Mouse (Mus musculus) lung, postnatal 10 days (tissue): ENCODE data around the gene Mtus2.

Experiments
- DNase-seq: peaks from one replicate; pipeline ENCODE4 v3.0.0; 2021

Gene Mtus2

GRCm38 (mm10) chr5:147958552-147958951 is 1.4 kb downstream of the Mtus2 start:
- DNase-seq = no peak

GRCm38 (mm10) chr5:147959088-147959487 is 2.0 kb downstream of the Mtus2 start:
- DNase-seq = no peak

GRCm38 (mm10) chr5:147960793-147961192 is 3.7 kb downstream of the Mtus2 start:
- DNase-seq = no peak

GRCm38 (mm10) chr5:147963820-147964580 is 6.9 kb downstream of the Mtus2 start:
- no peak for DNase-seq

GRCm38 (mm10) chr5:147964776-147965175 is 7.7 kb downstream of the Mtus2 start:
- DNase-seq = no peak

DNA sequence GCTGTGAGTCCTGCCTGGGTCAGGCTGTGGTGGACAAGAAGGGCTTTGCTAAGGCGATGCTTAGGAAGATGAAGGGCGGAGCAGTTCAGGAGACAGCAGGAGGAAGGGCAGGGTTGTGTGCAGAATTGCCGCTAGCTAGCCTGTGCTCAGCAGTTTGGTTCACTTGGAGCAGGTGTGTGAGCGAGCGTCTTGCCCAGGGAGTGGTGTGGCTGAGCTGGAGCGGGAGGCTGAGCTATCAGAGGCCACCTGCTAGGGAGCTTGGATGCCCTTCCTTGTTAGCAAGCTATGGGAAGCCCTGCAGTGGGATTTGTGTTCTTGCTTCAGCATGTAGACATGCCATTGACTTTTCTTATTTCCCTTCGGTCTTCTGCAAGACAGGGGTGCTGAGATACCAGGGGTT is 9.5 kb downstream of the Mtus2 start:
- no peak for DNase-seq

DNA sequence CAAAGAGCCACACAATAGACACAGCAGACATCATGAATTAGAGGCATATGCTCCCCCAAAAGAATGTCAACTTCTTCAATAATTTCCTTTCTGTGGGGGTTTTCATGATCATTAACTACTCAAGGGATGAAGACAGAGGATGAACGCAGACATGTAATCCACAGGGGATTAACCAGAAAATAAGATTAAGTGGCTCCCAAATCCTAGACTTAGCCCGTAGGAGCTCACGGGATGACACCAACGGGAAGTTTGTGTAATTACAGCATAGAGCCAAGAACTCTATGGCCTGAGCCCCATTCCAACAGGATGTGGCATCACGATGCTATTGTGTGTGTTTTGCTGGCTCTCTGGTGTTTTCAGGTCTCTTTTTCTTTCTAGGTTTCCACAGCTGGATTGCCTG is 12.4 kb downstream of the Mtus2 start:
- DNase-seq = no peak

- no peak for DNase-seq
Observed at GRCm38 (mm10) chr5:147976001-147976400, 18.9 kb downstream of the Mtus2 start.

DNA sequence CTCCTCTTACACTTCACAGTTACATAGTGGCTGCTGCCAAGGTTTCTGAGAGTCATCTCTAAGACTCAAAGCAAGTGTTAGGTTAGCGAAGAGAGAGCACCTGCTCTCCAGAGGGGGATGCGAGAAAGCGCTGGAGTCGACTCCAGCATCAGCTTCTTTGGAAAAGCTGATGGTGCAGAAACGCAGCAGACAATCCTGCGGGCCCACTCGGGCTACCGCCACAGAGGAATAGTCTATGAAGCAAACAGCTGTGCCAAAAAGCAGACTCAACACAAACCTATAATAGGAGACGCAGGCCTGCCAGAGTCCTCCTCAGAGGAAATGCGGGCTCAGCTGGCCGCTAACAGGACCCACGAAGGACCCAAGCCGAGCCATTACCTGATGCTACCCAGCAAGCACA is 23.5 kb downstream of the Mtus2 start:
- DNase-seq = no peak

GRCm38 (mm10) chr5:147990289-147990688 is 33.2 kb downstream of the Mtus2 start:
- no peak for DNase-seq

GRCm38 (mm10) chr5:147990775-147991174 is 33.7 kb downstream of the Mtus2 start:
- peak; percentile 56 for DNase-seq

GRCm38 (mm10) chr5:147992581-147993378 is 35.7 kb downstream of the Mtus2 start:
- peak; percentile 86 for DNase-seq

- DNase-seq = no peak
Observed at GRCm38 (mm10) chr5:148005263-148005662, 48.1 kb downstream of the Mtus2 start.

DNA sequence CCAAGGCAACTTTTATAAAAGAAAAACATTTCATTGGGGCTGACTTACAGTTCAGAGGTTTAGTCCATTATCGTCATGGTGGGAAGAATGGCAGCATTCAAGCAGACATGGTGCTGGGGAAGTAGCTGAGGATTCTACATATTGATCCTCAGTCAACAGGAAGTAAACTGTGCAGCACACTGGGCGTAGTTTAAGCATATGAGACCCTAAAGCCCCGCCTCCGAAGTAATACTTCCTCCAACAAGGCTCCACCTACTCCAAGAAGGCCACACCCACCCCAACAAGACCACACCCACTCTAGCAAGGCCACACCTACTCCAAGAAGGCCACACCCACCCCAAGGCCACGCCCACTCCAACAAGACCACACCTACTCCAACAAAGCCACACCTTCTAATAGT is 55.0 kb downstream of the Mtus2 start:
- no peak for DNase-seq

- DNase-seq = no peak
Observed at GRCm38 (mm10) chr5:148014133-148014854, 57.2 kb downstream of the Mtus2 start.

DNA sequence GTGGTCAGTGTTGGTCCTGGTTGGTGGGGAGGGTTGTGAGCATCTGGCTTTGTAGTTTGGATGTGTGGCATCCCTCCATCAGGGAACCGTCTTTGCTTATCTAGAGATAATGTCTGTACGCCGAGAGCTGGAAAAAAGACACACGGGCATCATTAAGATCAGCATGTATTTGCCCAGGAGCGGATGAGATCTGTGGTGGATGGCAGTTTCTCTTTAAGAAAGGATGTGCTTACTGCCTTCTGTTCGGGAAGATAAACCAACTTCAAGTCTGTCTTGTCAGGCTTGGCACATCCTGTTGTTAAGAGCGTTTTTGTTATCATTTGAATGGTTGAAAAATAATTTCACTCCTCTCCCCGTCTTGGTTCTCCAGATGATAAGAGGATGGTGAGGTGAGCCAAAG is 58.3 kb downstream of the Mtus2 start:
- no peak for DNase-seq

GRCm38 (mm10) chr5:148017371-148017770 is 60.3 kb downstream of the Mtus2 start:
- DNase-seq = no peak

DNA sequence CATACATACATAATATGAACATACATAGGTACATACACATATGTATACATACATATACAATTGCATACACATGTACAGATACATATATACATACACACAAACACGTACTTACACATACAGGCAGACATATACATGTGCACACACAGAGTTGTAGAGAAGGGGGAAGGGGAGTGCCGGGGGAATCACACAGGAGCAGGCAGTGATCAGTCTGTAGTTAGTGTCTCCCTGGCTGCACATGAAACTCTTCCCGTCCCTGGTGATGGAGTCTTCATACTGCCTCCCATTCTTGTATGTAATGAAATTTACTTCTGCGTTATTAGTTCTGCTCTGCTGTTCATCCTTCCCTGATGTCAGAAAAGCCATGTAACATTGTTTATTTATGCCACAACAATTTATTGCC is 65.7 kb downstream of the Mtus2 start:
- no peak for DNase-seq

GRCm38 (mm10) chr5:148026401-148027349 is 69.6 kb downstream of the Mtus2 start:
- DNase-seq = peak; percentile 11

- DNase-seq = no peak
Observed at GRCm38 (mm10) chr5:148027985-148028384, 70.9 kb downstream of the Mtus2 start.

GRCm38 (mm10) chr5:148041661-148042060 is 84.5 kb downstream of the Mtus2 start:
- DNase-seq = no peak

GRCm38 (mm10) chr5:148048200-148048599 is 91.1 kb downstream of the Mtus2 start:
- no peak for DNase-seq
